Mouse (Mus musculus) heart, postnatal 0 days (tissue): ENCODE measurements at regions not wholly inside any gene's neighbourhood (a gene's known extent, or its start where the extent isn't known, plus 50 kb on each side); places are given as distances from the start of the nearest gene placed in this dataset.

ENCODE experiments used
- CTCF ChIP-seq: IDR thresholded peaks from 2 replicates; pipeline ENCODE4 v1.5.1; 2016; ENCODE audit warnings: antibody characterized with exemption, control low read depth, low read depth
- EP300 ChIP-seq: IDR thresholded peaks from 2 replicates; pipeline ENCODE4 v1.6.1; 2016; ENCODE audit warnings: antibody characterized with exemption, low read depth

DNA sequence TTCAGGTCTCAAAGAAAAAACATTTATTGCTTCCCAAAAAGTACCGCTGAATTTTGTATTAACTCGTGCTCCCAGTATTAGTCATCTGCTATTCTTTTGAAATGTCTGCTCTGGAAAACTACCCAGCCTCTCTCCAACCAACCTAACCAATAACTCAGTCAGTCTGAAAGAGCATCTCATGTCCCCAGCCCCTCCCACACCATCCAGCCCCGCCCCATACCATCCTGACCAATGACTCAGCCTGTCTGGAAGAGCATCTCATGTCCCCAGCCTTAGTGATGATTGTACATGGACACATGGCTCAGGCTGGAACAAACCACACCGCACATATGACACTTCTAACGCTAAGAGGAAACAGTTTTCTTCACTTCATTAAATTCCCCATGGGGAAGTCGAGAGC, 58.1 kb upstream of the Mapk10 start:
- TF ChIP-seq CTCF (no peak), EP300 (no peak)
